Mouse (Mus musculus): Measurements from ENCODE around the gene Tspyl3. TPM values are rescaled to one million over a fixed set of nuclear protein-coding genes. Genes with fewer than 3 reads are reported as not detected.

Gene Tspyl3
- total and polyA plus RNA-seq, 2 experiments: 0.37 to 0.43 TPM

DNA sequence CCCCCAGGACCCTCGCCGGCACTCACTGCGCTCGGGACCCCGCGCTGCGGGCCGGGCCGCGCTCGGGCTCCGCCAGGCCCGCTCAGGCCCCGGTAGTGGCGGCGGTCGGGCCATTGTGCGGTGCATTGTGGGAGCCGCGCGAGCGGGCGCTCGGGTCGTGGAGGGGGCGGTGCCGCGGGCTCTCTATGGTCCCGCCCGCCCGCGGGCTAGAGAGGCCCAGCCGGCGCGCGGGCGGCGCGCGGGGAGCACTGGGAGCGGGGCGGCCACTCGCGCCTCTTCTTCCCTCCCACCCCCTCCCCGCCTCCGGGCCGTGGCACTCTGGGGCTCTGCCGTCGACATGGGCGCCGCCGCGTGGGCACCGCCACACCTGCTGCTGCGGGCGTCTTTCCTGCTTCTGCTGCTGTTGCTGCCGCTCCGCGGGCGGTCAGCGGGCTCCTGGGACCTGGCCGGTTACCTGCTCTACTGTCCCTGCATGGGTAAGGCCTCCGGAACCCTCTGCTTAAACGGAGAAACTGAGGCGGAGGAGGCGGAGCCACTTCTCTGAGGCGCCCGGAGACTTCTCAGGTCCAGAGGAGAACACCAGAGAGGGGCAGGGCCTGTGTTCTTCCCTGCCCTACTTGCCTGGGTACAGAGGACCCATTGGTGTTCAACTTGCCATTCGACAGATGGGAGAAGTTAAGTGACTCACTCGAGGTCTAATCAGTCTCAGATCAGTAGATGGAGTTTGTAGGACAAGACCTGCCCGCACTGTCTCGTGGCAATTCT, 16.2 kb upstream of the Tspyl3 start, which contains the start of the genes Plagl2 and Pofut1:
Gene Plagl2, minus strand, starts transcription at position 177 of the 765 bp plus-strand sequence.
Gene Pofut1, plus strand, starts transcription at position 284 of the 765 bp plus-strand sequence.
- Histone ChIP-seq H3K9ac (ENCODE audit: low read depth, low read length) (peak within 1 kb of the TSS; percentile 99), H3K4me3 (ENCODE audit: insufficient read depth, low read depth, low read length) (peak within 1 kb of the TSS; percentile 99), H3K4me1 (ENCODE audit: control insufficient read depth, insufficient read depth, low read length) (peaks cover 17% of the 10 kb centered on the region), H3K79me2 (ENCODE audit: control insufficient read depth, insufficient read depth, low read length) (peaks cover 14% of the 10 kb centered on the region; the same call in 1 of the 2 replicates), H3K36me3 (ENCODE audit: control insufficient read depth, insufficient read depth, low read length) (0 out of 2 replicates have a peak, but pooled peaks cover 2% of the 10 kb centered on the region), H3K27me3 (ENCODE audit: control insufficient read depth, insufficient read depth, low read length) (no peaks in the 10 kb centered on the region), H3K27ac (replicated peaks; ENCODE audit: insufficient read depth, low read depth, low read length) (peak within 1 kb of the TSS; percentile 87)
- 1% methylated on average over 71 of the region's 72 CpGs for WGBS
- peak; percentile 62 for DNase-seq (ENCODE audit: extremely low read depth, low read depth, low spot score)
- TF ChIP-seq POLR2A (IDR thresholded peaks at IDR 0.05; ENCODE audit: extremely low read depth, insufficient read depth, low read length) (peak; percentile 41; the same call in 1 of the 2 replicates), CTCF (IDR thresholded peaks at IDR 0.05; ENCODE audit: low read depth, low read length) (peak; percentile 44)

DNA sequence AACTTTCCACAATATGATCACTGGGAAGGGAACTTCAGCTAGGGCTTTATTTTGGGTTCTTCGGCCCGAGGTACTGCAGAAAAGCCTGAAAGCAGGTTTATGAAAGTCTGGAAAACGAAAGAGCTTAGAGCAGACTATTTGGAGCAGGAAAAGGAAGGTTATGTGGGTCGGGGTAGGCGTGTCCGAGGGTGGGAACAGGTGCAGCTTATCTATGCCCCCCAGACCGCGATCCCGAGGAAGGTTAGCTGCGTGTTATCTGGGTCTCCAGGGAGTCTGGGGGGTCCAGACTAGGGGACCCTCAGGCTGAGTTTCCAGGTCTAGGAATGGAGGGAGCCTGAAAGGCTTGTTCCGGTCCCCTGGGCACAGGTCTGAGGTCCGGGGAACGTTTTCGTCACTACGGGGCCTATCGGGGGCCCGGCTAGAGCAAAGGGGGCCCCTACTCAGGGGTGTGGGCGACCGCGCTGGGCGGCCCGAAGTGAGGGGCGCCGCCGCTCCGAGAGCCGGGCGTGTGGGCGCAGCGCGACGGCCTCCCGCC, 15.5 kb upstream of the Tspyl3 start:
- Histone ChIP-seq H3K79me2 (ENCODE audit: control insufficient read depth, insufficient read depth, low read length) (peaks cover 14% of the 10 kb centered on the region; the same call in 1 of the 2 replicates), H3K27ac (replicated peaks; ENCODE audit: insufficient read depth, low read depth, low read length) (peak overlapping the region; percentile 87), H3K4me3 (ENCODE audit: insufficient read depth, low read depth, low read length) (peak overlapping the region; percentile 99), H3K36me3 (ENCODE audit: control insufficient read depth, insufficient read depth, low read length) (no peaks in the 10 kb centered on the region), H3K4me1 (ENCODE audit: control insufficient read depth, insufficient read depth, low read length) (peaks cover 17% of the 10 kb centered on the region), H3K27me3 (ENCODE audit: control insufficient read depth, insufficient read depth, low read length) (no peaks in the 10 kb centered on the region), H3K9ac (ENCODE audit: low read depth, low read length) (peak overlapping the region; percentile 99)
- TF ChIP-seq POLR2A (IDR thresholded peaks at IDR 0.05; ENCODE audit: extremely low read depth, insufficient read depth, low read length) (no peak), CTCF (IDR thresholded peaks at IDR 0.05; ENCODE audit: low read depth, low read length) (no peak)
- 1% methylated on average over 32 of the region's 33 CpGs for WGBS
- DNase-seq (ENCODE audit: extremely low read depth, low read depth, low spot score): peak; percentile 33

DNA sequence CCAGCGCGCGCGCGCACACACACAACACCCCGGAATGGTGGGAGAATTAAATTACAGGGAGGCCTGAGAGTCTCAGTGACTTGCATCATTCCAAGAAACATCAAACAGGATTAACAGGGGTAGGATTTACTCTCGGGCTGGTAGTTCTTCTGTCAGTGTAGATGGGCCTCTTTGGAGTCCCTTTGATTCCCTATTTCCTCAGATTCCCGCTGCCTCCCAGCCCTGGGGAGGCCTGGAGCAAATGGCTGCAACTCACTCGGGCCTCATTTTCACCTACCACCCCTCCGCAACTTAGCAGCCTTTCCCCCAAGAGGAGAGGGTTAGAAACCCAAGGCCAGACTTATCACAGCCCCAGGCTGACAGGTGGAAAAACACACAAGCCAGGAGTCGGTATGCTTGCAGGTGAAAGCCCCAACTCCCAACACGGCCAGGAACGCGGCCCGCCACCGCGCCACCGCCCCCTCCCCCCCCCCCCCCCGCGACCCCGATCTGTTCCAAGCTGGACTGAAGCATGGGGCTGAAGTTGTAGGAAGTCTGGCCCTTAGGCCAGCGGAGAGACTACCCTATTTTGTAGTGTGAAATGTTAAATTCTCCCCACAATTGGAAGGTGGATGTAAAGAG, 14.7 kb upstream of the Tspyl3 start:
- peak overlapping the region; percentile 99 for H3K4me3 ChIP-seq (ENCODE audit: insufficient read depth, low read depth, low read length)
- no peaks in the 10 kb centered on the region for H3K27me3 ChIP-seq (ENCODE audit: control insufficient read depth, insufficient read depth, low read length)
- peaks cover 14% of the 10 kb centered on the region; the same call in 1 of the 2 replicates for H3K79me2 ChIP-seq (ENCODE audit: control insufficient read depth, insufficient read depth, low read length)
- H3K4me1 ChIP-seq (ENCODE audit: control insufficient read depth, insufficient read depth, low read length): peaks cover 17% of the 10 kb centered on the region
- DNase-seq (ENCODE audit: extremely low read depth, low read depth, low spot score): peak; percentile 22
- peak overlapping the region; percentile 99 for H3K9ac ChIP-seq (ENCODE audit: low read depth, low read length)
- peak overlapping the region; percentile 38; the same call in 1 of the 2 replicates for H3K27ac ChIP-seq (replicated peaks; ENCODE audit: insufficient read depth, low read depth, low read length)
- 8% methylated on average over 21 of the region's 22 CpGs for WGBS
- TF ChIP-seq POLR2A (IDR thresholded peaks at IDR 0.05; ENCODE audit: extremely low read depth, insufficient read depth, low read length): no peak
- TF ChIP-seq CTCF (IDR thresholded peaks at IDR 0.05; ENCODE audit: low read depth, low read length): no peak
- peaks cover 2% of the 10 kb centered on the region; the same call in 1 of the 2 replicates for H3K36me3 ChIP-seq (ENCODE audit: control insufficient read depth, insufficient read depth, low read length)

DNA sequence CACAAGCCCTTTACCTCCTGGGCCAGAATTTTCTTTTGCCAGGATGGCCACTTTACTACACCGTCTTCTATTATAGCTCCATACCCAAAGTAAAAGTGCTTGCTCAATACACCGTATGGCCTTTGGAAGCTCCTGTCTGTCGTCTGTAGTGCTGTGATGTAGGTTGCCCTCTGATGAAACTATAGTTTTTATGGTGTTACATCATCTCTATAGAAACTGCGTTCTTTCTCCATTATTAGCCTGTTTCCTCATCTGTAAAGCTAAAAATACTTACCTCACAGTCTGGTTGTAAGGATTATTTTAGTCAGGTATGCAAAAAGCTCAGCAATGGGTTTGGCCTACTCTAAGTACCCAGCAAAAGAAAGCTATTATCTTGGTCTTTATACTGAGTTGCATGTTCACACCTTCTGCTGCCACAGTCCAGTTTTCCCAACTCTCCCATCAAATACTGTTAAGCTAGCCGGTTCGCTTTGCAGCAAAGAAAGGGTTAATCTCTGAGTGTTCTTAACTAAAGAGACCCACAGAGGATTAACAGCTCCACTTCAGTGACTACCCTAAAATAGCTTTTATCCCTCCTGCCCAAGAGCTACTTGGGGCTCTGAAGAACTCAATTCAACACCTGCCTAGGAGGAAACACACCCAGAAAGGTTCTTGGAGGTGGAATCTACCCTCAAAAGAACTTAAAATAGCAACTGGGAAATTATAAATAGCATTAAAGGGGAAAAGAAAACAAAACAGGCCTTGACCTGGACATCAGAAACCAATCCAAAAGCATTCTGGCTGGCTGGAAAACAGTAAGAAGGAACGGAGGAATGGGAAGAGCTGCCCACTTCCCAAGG, 14.0 kb upstream of the Tspyl3 start:
- WGBS: 37% methylated on average over 7 of the region's 7 CpGs
- no peaks in the 10 kb centered on the region for H3K27me3 ChIP-seq (ENCODE audit: control insufficient read depth, insufficient read depth, low read length)
- TF ChIP-seq CTCF (IDR thresholded peaks at IDR 0.05; ENCODE audit: low read depth, low read length) (no peak), POLR2A (IDR thresholded peaks at IDR 0.05; ENCODE audit: extremely low read depth, insufficient read depth, low read length) (no peak)
- DNase-seq (ENCODE audit: extremely low read depth, low read depth, low spot score): no peak
- no peak overlapping the region for H3K27ac ChIP-seq (replicated peaks; ENCODE audit: insufficient read depth, low read depth, low read length)
- H3K36me3 ChIP-seq (ENCODE audit: control insufficient read depth, insufficient read depth, low read length): peaks cover 7% of the 10 kb centered on the region; the same call in 1 of the 2 replicates
- H3K4me1 ChIP-seq (ENCODE audit: control insufficient read depth, insufficient read depth, low read length): peaks cover 17% of the 10 kb centered on the region
- peaks cover 14% of the 10 kb centered on the region; the same call in 1 of the 2 replicates for H3K79me2 ChIP-seq (ENCODE audit: control insufficient read depth, insufficient read depth, low read length)
- H3K4me3 ChIP-seq (ENCODE audit: insufficient read depth, low read depth, low read length): peak overlapping the region; percentile 99; the same call in 1 of the 2 replicates
- peak overlapping the region; percentile 99; the same call in 1 of the 2 replicates for H3K9ac ChIP-seq (ENCODE audit: low read depth, low read length)

DNA sequence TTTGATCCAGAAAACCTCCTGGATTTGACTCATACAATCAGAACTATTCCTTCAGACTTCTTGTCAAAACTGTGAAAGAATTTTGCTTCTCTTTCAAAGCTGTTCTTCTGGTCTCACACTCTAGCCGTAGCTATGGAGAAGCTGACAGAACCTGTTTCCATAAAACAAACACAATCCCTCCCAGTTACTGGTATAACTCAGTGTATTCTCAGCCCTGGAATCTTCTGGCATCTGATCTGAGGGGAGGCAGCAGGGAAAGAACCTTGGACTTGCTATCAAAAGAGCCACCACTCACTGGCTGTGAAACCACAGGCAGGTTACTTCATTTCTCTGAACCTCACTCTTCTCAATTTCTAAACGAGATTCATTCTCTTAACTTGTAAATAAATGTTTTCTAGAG, 13.2 kb upstream of the Tspyl3 start:
- peaks cover 17% of the 10 kb centered on the region for H3K4me1 ChIP-seq (ENCODE audit: control insufficient read depth, insufficient read depth, low read length)
- TF ChIP-seq POLR2A (IDR thresholded peaks at IDR 0.05; ENCODE audit: extremely low read depth, insufficient read depth, low read length) (no peak), CTCF (IDR thresholded peaks at IDR 0.05; ENCODE audit: low read depth, low read length) (no peak)
- no peaks in the 10 kb centered on the region for H3K27me3 ChIP-seq (ENCODE audit: control insufficient read depth, insufficient read depth, low read length)
- H3K27ac ChIP-seq (replicated peaks; ENCODE audit: insufficient read depth, low read depth, low read length): no peak overlapping the region
- peaks cover 14% of the 10 kb centered on the region; the same call in 1 of the 2 replicates for H3K79me2 ChIP-seq (ENCODE audit: control insufficient read depth, insufficient read depth, low read length)
- H3K36me3 ChIP-seq (ENCODE audit: control insufficient read depth, insufficient read depth, low read length): peaks cover 14% of the 10 kb centered on the region
- 19% methylated on average over 2 of the region's 2 CpGs for WGBS
- no peak overlapping the region for H3K9ac ChIP-seq (ENCODE audit: low read depth, low read length)
- H3K4me3 ChIP-seq (ENCODE audit: insufficient read depth, low read depth, low read length): no peak overlapping the region
- DNase-seq (ENCODE audit: extremely low read depth, low read depth, low spot score): peak; percentile 64
